Mouse (Mus musculus): ENCODE measurements around the gene Shq1.
A peak's percentile ranks its signal among the peaks of the same experiment; 100 is the strongest.

Shq1 gene

GRCm38 (mm10) chr6:100527972-100528371 is 143.0 kb downstream of the Shq1 start:
- peak in 1 of 2 experiments; percentile 45 for DNase-seq

- DNase-seq: no peak
Measured at GRCm38 (mm10) chr6:100527161-100527560, 143.8 kb downstream of the Shq1 start.

- no peak for DNase-seq
Measured at GRCm38 (mm10) chr6:100526066-100526465, 144.9 kb downstream of the Shq1 start.

- no peak for DNase-seq
Measured at GRCm38 (mm10) chr6:100525496-100525895, 145.5 kb downstream of the Shq1 start.

GRCm38 (mm10) chr6:100522495-100522894 is 148.5 kb downstream of the Shq1 start:
- DNase-seq: no peak

- no peak for DNase-seq
Measured at GRCm38 (mm10) chr6:100521615-100522398, 149.2 kb downstream of the Shq1 start.

GRCm38 (mm10) chr6:100520558-100521099 is 150.3 kb downstream of the Shq1 start:
- no peak for DNase-seq

- no peak for DNase-seq
Measured at GRCm38 (mm10) chr6:100519837-100520236, 151.1 kb downstream of the Shq1 start.

Data from cerebellum, postnatal 25 days (tissue).